Mouse (Mus musculus) layer of hippocampus, postnatal 10 days (tissue): ENCODE measurements around the gene Cd34. TPM values are rescaled to one million over a fixed set of nuclear protein-coding genes. Genes with fewer than 3 reads are reported as not detected.

ENCODE experiments used
- DNase-seq, 2 experiments: peaks; one replicate each; pipeline ENCODE4 v3.0.0; 2021; ENCODE audit warnings: low spot score in 2 of 2
- total RNA-seq, 2 experiments: library from RNA; stranded (reverse); gene quantifications; 2 replicates each; pipeline ENCODE4 v1.2.3; 2021

Cd34 gene
- total RNA-seq, 2 experiments from 2014 or later: 26.5 to 28.1 TPM

DNA sequence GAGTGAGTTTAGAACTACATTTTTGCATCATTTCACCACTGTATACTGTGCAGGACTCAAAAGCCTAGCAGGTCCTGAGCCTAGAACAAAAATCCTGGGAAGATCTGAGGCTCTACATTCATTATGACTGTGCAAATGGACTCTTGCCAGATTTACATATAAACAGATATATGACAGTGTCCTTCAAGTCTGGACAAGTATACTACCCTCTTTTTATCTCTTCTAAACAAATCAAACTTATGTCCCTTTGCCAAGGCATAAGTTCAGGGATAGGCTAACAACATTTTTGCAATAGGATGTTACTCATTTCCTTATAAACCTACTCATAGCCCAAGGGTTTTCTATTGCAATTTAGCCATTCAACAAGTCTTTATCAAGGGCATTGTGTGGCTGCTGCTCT is 24.1 kb downstream of the Cd34 start:
- DNase-seq: no peak

DNA sequence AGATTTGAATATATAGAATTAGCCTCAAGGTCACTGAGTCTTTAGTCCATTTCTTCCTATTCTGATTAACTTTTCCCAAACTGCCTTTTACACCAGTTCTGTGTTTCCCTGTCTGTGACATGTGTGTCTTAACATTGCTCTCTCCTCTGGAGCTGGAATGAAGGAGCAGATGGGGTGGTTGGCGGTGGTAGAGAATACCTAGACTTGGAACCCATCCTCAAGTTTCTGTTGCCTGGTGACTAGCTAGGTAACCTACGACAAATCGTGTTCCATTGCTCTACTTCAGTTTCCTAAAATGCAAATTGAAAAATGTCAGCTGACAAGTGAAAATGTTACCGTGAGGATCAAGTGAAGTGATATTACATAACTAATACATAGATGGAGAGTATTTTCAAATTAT is 33.4 kb downstream of the Cd34 start:
- no peak for DNase-seq

DNA sequence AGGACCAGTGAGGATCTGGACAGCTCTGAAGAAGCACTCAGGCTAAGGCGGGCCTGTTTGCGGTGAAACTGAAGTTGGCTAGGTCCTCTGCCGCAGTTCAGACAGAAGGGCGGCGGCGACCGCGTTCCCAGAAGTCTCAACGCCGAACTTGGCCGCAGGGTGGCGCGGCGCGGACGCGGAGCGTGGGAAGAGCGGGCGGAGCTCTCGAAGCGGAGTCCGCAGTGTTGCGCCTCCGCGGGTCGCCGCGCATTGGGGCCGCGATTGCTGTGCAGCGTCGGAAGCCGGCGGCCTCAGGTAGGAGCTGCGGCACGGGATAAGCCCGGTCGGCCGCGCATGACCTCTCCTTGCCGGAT is 37.5 kb downstream of the Cd34 start:
- DNase-seq: peak; percentile 94 to 96

DNA sequence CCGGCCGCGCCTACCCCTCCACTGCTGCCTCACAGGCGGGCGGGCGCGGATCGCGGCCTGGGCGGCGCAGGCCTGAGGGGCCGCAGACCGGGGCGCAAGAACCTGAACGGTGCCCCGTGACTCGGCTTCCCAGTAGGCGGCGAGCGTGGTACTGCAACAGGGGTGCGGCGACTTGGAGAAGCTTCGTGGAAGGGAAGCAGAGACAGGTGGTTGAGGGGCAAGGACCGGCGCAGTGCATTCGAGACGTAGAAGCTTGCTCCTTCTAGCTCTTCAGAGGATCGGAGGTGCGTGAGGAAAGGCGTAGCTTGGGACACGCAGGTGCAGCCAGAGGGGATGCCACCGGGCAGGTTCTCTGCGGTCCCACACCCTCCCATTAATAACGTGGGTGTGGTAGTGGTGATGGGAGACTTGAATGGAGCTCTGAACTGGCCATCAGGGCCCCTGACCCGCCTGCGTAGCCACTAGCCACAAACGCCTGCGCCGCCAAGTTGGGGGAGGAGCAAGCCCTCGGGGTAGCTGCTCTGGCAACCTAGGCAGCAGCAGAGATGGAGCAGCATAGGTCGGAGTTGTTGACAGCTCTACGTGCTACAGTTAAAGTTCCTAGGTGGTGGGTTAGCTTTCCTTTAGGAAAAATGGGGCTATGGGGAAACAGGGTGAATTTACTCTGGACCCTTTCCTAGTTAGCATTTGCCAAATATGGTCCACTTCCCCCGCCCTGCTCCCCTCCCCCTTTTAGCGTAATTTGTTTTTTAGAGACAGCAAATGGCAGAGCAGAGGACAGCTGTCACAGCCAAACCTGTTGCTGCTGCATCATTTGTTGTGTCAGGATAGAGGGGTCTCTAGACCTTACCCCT is 38.1 kb downstream of the Cd34 start:
- DNase-seq: peak; percentile 73

DNA sequence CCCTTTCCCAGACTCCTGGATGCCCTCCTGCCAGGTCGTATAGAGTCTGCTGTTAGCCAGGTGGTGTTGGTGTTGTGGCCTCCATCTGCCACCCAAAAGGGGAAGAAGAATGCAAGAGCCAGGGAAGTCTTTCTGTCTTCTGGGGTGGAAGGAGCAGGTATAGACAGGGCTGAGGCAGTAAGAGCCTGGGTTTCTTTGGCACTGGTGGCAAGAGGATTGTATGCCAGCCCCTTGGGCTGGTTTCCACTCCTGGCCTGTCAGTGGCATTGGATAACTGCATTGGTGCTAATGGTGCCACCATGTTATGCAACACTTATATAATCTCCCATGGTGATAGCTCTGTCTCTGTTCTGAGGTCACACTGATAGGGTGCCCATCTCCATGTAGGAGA is 38.7 kb downstream of the Cd34 start:
- no peak for DNase-seq

DNA sequence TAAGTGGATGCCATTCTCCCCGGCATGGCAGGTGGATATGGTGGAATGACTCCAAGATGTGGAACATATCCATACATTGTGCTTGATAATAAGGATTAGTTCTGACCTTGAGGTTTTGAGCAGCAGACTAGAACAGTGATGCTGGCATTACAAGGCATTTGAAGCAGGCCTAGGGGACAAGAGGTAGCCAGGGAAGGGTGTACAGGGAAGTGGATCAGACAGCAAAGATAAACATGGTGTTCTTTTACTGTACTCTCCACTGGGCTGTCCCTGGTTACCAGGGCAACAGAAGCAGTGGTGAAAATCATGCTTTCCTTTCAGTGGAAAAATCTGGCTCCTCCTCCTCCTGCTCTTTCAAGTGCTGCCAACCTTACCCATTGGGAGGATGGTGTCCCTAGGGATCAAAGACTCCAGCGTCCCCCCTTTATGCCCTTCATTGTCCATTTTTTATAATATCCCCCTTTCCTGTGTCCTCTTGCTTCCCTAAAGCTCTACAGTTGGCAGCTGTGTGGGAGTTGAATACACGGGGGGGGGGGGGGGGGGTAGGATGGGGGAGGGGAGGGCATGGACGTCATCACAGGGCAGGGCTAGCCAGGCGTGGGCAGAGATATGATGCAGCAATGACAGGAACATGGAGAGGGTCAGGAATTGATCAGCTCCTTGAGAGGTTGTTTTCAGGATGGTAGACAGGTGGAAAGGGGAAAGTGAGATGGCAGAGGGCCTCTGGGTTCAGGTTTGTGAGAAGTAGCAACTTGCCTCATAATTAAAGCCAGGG is 39.5 kb downstream of the Cd34 start:
- DNase-seq: peak; percentile 41 to 51

DNA sequence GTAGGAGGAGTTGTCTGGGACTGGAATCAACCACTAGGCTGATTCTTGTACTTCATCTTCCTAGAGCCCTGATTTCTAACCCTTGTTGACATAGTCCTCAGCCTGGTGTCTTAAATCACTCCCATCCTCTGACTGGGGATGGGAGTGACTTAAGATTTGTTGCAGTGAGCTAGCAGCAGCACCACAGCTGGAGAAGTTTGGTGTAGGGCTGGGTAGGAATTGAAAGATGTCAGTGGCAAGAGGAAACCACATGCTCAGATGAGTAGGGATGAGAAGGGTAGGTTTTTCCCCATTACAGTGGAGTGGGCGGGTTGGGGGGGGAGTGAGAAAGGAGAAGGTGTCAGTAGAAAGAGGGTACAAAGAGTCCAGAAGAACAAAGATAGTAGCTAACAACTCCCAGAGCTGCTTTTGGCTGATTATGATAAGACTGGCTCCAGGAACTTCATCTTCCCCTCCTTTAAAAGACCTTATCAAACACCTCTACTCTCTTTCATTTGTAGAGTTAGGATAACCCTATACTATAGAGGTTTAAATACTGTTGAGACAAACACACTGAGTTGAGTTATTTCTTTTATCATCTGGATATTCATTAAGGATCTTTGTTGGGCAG is 42.3 kb downstream of the Cd34 start:
- DNase-seq: no peak

DNA sequence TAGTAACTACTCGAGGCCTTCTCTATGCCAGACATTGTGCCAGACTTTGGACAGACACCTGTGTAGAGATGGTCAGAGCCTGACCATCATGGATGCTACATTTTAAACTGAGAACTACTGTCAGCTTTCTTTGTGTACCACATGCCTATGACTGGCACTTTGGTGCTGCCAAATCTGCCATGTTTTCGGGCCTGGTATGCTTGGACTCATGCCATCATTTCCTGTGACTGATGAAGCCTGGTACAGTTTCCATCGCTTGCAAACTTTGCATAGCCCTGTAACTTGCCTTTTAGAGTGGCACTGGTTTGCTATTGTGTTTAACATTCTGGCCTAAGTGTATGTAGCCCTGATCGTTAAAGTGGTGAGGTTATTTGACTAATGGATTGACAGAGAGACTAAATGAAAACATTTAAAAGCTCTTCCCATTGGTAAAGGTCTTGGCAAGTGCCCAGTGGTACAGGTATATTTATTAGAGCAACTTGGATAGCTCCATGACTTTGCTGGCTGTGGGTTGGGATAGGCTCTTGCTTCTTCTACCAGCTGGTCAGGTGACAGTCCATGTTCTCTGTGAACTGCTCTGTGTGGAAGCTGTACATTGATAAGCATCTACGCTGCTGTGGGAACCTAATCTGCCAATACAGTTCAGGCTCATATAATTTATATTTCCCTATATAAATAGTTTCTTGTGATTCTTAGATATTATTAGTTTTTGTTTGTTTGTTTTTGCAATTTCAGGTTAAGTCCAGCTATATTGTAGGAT is 44.5 kb downstream of the Cd34 start:
- peak in 1 of 2 experiments; percentile 23 for DNase-seq

DNA sequence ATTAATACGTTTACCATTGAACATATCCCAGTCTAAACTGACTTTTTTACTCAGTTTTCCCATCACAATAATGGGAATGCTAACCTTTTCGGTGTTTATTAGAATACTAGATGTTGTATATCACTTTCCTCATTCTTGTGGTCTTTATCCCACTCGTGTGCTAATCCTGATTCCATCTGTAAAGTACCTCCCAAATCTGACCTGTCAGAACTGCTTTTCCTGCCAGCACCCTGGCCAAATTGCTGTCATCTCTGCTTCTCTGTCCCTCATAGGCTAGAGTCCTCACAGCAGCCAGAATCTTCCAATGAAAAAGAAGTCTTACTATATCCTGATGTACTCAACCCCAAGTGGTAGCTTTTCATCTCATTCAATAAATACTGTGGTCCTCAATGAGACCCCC is 46.3 kb downstream of the Cd34 start:
- DNase-seq: no peak

DNA sequence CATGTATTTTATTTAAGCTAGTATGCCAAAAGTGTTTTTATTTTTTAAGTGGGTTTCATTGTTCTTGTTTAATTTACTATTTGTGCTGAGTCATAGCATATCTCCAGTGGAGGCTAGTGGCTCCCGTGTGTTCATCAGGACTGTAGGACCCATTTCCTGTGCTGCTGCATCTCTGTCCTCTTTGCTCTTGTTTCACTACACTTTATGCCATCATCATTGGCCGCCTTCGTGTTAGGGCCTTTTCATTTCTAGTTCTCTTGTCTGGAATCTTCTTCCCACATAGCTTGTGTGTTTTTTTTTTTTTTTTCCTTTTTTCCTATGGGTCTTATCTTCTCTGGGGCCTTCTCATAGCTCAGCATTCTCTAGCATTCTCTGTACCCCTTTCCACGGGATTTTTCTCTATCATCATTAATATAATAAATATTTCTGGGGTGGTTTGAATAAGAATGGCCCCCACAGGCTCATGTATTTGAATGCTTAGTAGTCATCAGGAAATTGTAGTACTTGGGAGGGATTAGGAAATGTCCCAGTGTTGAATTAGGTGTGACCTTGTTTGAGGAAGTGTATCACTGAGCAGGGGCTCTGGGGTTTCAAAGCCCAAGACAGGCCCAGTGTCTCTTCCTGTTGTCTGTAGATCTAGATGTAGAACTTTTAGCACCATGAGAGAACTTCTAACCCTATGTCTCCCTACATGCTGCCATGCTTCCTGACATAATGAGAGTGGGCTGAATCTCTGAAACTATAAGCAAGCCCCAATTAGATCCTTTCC is 47.0 kb downstream of the Cd34 start:
- DNase-seq: no peak

DNA sequence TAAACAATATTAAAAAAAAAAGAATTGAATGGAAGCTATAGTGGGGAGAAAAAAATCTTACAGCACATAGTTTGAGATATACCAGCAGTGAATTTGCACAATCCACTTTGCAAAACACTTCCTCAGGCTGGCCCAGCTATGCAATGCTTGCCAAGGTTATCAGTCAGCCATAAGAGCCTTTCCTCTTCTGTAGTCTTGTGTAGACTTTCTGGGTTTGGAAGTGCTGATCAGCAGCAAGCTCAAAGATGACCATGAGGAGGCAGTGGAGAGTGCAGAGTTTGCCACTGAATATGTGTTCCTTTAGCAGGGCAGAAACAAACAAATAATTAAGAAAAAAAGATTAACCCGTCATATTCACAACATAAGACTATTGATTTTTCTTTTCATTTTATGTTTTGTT is 50.4 kb downstream of the Cd34 start:
- DNase-seq: no peak

DNA sequence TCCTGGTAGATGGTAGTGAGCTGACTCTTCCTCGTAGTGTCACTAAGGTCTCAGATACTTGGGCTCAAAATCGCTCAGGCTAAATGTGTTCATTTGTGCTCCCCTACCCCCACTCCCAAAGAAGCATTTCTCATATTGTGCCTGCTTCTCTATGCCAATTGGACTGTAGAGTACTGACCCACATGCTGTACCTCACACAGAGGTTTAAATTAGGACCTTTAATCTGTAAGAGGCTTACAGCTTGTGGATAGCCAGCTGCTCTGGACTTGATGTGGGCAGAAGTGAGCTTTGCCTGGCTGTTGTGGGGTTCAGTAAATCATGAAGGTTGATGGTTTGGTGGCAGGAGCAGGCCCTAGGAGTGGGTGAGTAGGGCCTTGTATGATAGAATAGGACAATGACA is 52.4 kb downstream of the Cd34 start:
- no peak for DNase-seq

DNA sequence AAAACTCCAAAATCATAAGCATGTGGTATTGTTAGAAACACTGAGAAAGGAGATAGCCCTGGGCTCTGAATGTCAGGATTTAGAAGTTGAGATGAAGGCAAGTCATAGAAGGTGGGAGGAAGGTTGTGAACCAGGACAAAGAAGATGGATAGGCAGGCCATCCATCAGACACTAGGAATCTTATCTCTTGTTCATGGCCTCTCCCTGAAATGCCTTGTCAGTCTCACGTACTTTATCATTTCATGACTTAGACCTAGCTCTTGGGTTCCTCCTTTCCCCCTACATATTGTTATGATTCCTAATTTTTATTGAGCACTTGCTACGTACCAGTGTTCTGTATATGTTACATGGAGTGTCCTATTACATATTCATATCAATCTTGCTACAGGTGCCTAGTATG is 53.0 kb downstream of the Cd34 start:
- no peak for DNase-seq

DNA sequence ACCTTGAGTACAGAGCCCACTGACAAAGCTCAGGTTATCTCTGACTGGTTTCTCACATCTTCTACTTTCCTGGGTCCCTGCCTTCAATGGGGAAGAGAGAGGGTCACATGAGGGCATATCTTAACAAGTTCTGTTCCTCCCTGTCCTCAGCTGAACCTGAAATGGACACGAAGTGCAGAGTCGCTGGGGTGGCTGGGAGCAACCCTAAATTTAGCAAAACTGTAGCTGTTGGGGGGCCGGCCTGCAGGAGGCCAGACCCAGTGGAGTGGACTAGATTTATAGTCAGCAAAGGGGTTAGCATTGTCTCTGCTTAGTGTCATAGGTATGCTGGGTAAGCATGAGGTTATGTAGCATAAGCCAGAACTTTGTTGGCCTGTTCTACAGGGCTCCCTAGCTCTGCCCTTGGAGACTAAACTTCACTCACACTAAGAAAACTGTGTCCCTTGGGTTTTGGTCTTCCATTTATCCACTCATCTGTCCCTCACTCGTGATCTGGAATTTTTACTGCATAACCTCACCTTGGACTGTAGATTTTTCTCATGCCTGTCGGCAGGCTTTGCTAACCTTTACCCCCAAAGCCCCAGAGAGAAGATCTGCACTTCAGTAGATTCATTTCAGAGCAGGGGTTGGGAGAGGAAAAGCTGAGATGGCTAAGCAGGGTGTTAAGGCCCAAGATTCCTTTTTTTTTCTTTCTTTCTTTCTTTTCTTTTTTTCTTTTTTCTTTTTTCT is 54.1 kb downstream of the Cd34 start:
- no peak for DNase-seq

DNA sequence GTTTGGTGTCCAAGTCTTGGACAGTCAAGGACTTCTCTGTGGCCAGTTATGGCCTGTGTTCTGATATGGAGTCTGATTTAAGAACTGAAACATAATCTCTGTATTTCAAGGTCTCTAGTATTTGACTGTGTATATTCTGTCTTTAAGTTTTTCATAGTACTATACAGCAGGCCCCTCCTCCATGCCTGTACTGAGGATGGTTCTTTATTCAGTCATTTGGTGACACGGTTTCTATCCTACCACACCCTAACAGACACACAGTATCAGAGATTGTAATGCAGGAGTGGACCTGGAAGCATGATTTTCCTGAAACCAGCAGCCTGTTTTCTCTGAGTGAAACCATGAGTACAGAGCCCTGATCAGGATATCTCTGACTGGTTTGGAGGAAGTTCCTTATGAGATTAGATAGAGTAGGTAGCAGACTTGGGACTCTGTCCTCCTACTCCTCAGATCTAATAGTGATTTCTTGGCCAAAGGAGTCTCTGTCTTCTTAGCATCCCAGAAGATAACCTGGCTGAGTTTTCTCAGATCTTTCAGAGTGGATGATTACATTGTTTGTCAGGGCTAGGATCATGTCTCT is 54.9 kb downstream of the Cd34 start:
- no peak for DNase-seq

DNA sequence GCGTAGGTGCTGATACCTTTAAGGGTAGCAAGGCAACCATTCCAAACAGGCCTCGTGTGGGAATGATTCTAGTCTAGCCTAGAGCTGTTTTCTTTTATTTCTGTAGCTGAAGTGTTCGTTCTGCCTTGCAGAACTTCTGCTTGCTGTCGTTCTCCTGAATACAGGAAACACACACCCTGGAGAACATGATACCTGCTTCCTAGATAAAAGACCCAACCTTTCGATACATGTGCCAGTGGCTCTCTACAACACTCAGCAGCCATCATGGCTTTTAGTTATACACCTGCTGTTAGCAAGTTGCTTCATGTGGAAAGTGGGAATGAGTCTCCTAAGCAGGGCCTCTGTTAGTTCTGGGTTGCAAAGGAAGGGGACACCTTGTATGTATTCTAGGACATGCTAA is 55.6 kb downstream of the Cd34 start:
- no peak for DNase-seq

DNA sequence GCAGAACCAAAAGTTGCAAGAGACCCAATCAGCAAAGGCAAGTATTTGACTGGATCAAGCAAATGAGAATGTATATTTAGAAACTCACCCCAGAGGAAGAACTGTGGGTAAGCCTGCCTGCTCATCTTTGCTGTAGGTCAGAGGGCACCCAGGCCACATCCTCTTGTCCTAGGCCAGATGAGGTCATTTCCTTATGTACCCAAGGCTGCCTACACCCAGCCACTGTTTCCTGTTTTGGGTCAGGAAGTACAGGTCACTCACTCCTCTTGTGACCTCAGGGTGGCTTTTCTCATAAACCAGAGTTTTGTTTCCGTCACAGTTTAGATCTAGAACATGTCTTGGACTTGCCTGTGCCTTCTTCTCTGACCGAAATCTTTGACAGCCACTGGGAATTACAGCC is 56.6 kb downstream of the Cd34 start:
- no peak for DNase-seq

DNA sequence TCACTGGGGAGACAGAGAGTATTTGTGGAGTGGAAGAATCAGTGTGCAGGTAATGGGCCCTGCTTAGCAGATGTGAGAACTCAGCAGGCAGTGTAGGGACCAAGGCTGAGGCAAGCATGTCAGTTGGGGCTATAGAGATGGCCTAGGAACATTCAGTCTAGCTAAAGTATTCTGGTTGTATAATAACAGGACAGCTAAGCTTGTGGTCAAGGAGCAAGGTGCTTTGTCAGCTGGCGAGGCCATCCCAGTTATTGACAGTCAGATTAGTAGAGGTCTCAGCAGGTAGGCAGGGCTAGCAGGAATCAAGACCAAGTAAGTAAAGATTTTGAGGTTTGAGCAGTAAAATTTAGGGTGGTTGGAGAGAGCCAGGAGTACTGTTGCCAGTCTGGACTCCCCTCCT is 59.8 kb downstream of the Cd34 start:
- no peak for DNase-seq

DNA sequence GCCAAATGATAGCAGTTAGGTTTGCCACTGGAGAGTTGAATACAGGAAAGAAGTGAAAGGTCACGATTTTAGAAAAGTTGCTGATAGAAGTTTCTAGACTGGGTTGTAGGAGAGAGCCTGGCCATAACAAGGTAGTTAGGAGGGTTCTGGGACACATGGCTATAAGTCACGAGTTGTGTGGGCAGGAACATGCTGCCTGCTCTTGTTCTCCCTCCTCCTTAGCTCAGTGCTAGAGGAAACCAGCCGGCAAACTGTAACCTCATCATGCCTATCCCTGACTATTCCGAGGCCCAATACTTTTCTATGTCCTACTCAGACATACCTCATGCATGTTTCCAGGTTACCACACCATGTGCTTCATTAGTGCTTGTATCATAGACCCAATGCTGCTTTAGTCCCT is 64.7 kb downstream of the Cd34 start:
- DNase-seq: no peak

DNA sequence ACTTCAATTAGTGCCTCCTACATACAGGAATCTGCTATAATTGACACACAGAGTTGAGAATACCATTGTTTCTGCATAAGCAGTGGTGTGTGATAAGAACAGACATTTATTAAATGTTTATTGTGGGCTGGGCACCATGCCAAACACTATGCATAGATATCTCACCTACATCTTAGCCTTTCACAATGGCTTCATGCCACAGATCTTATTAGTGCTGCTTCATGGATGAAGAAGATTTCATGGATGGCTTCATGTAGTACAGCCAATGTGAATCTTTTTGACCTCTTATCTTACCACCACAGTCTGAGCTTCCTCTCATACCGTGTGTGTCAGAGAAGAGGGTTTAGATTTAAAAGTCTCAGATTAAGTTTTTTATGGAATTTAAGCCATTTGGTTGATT is 65.6 kb downstream of the Cd34 start:
- DNase-seq: no peak
